Mouse (Mus musculus): ENCODE measurements at regions not wholly inside any gene's neighbourhood (a gene's known extent, or its start where the extent isn't known, plus 50 kb on each side); places are given as distances from the start of the nearest gene placed in this dataset.

DNA sequence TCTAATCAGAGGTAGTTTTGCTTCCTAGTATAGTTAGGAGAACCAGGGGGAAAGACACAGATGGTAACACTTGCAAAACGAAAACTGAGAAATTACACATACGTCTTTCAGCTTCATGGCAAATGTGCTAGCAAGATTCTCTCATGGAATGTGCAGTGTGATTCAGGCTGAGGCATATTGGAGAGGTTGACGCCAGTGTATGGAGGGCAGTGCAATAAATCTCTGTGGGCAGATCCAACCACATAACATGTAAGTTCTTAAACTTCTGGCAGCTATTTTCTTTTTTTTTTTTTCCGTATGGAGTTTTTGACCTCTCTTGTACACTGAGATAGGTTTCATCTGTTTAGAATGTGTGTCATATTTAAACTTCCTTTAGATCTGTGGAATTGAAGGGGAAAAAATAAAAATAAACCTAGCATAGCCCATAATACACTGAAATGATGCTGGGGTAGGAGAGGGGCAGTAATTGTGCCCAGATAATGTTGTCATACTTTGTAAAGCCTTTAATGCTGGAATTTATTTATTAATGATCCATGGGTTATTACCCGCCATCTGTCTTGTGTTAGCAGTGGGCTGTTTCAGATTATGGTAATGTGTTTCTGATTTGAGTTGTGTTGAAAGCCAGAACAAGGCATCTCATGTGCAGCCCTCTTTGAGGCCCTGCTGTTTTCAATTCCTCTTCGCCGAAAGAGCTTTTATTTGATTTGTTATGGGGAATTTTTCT, 596.3 kb upstream of the Megf9 start:
- no peaks in the 10 kb centered on the region for H3K27me3 ChIP-seq (ENCODE audit: control insufficient read depth, insufficient read depth, low read length)
- H3K36me3 ChIP-seq (ENCODE audit: control insufficient read depth, insufficient read depth, low read length): no peaks in the 10 kb centered on the region
- H3K4me3 ChIP-seq (ENCODE audit: low read depth, low read length): no peak overlapping the region
- no peak overlapping the region for H3K4me2 ChIP-seq (replicated peaks; ENCODE audit: low read depth, low read length)
- 41% methylated on average over 7 of the region's 7 CpGs for WGBS
- H3K9ac ChIP-seq (replicated peaks; ENCODE audit: low read depth, low read length): no peak overlapping the region
- peak overlapping the region; percentile 27; the same call in 1 of the 2 replicates for H3K27ac ChIP-seq (ENCODE audit: low read length)
- peak; percentile 75; the same call in 1 of the 2 replicates for ATAC-seq (ENCODE audit: insufficient number of reproducible peaks, insufficient read depth, low FRiP score, low read depth)
- H3K4me1 ChIP-seq (ENCODE audit: control insufficient read depth, insufficient read depth, low read length): no peaks in the 10 kb centered on the region
- no peaks in the 10 kb centered on the region for H3K9me3 ChIP-seq (ENCODE audit: control insufficient read depth, low read depth, low read length)

DNA sequence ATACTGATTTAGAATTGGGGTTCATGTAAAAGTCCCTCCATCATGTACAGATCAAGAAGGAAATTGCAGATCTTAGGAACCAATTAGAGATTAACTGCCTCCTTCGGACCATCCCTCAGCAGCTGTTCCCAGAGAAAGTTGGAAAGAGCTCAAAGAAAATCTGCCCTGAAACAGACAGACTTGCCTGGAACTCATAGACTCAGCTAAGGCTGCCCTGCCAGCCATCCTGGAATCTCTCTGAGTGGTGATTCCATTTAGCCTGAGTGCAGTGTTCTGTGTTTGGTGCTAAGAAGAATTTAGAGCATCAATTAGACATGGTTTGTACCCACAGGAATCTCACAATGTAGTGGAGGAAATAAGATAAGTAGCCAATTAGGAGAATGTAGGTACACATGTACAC, 594.5 kb upstream of the Megf9 start:
- WGBS: 24% methylated on average over 1 of the region's 1 CpGs
- no peak overlapping the region for H3K4me2 ChIP-seq (replicated peaks; ENCODE audit: low read depth, low read length)
- no peak overlapping the region for H3K9ac ChIP-seq (replicated peaks; ENCODE audit: low read depth, low read length)
- no peaks in the 10 kb centered on the region for H3K27me3 ChIP-seq (ENCODE audit: control insufficient read depth, insufficient read depth, low read length)
- no peak overlapping the region for H3K4me3 ChIP-seq (ENCODE audit: low read depth, low read length)
- H3K36me3 ChIP-seq (ENCODE audit: control insufficient read depth, insufficient read depth, low read length): no peaks in the 10 kb centered on the region
- H3K27ac ChIP-seq (ENCODE audit: low read length): no peak overlapping the region
- no peaks in the 10 kb centered on the region for H3K9me3 ChIP-seq (ENCODE audit: control insufficient read depth, low read depth, low read length)
- H3K4me1 ChIP-seq (ENCODE audit: control insufficient read depth, insufficient read depth, low read length): no peaks in the 10 kb centered on the region
- no peak; the same call in 1 of the 2 replicates for ATAC-seq (ENCODE audit: insufficient number of reproducible peaks, insufficient read depth, low FRiP score, low read depth)

All from stomach, embryonic 14.5 days (tissue).